Mouse (Mus musculus): ENCODE data around the gene Paqr5. TPM values are rescaled to one million over a fixed set of nuclear protein-coding genes. Genes with fewer than 3 reads are reported as not detected.

Paqr5 gene
- polyA plus RNA-seq, 2 experiments, result 5.2 to 12.4 TPM

DNA sequence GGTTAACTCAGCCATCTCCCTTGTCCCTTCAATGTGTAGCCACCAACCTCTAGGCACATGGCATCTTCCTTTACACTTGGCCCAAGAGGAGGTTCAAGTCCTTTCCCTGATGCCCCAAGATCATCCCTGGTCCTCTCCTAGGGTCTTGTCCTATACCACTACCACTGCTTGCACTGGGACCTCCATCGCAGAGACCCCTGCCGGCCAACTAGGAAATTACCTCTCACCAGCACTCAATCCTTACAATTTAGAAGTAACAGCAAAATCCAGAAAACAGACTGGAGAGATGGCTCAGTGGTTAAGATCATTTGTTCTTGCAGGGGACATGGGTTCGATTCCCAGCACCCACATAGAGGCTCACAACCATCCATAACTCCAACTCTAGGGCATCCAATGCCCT, 11.2 kb downstream of the Paqr5 start:
- H3K4me3 ChIP-seq (replicated peaks; ENCODE audit: low read length), result no peak overlapping the region
- ATAC-seq (ENCODE audit: low FRiP score, low read depth), result no peak
- H3K4me2 ChIP-seq (replicated peaks; ENCODE audit: low read depth, low read length, severe bottlenecking), result no peak overlapping the region
- H3K27ac ChIP-seq (replicated peaks; ENCODE audit: low read depth, low read length), result no peak overlapping the region
- H3K9ac ChIP-seq (ENCODE audit: low read depth, low read length, severe bottlenecking), result no peak overlapping the region
- DNase-seq (ENCODE audit: low spot score), result no peak
- TF ChIP-seq POLR2A (IDR thresholded peaks at IDR 0.05; ENCODE audit: borderline replicate concordance, extremely low read depth, insufficient read depth, insufficient read length), result no peak
- no peaks in the 10 kb centered on the region for H3K4me1 ChIP-seq (ENCODE audit: control insufficient read depth, insufficient read depth, low read length)
- no peaks in the 10 kb centered on the region for H3K9me3 ChIP-seq (ENCODE audit: control insufficient read depth, low read length)
- WGBS, result 51% methylated on average over 3 of the region's 3 CpGs
- H3K27me3 ChIP-seq (ENCODE audit: control insufficient read depth, insufficient read depth, low read length), result no peaks in the 10 kb centered on the region
- no peaks in the 10 kb centered on the region for H3K36me3 ChIP-seq (ENCODE audit: control insufficient read depth, insufficient read depth, low read length)

GRCm38 (mm10) chr9:62013316-62014097, 13.1 kb downstream of the Paqr5 start:
- Histone ChIP-seq H3K27ac (replicated peaks; ENCODE audit: low read depth, low read length) (no peak overlapping the region), H3K4me1 (ENCODE audit: control insufficient read depth, insufficient read depth, low read length) (no peaks in the 10 kb centered on the region), H3K4me3 (replicated peaks; ENCODE audit: low read length) (no peak overlapping the region), H3K36me3 (ENCODE audit: control insufficient read depth, insufficient read depth, low read length) (no peaks in the 10 kb centered on the region), H3K9ac (ENCODE audit: low read depth, low read length, severe bottlenecking) (no peak overlapping the region), H3K4me2 (replicated peaks; ENCODE audit: low read depth, low read length, severe bottlenecking) (no peak overlapping the region), H3K27me3 (ENCODE audit: control insufficient read depth, insufficient read depth, low read length) (no peaks in the 10 kb centered on the region), H3K9me3 (ENCODE audit: control insufficient read depth, low read length) (no peaks in the 10 kb centered on the region)
- DNase-seq (ENCODE audit: low spot score) (no peak), ATAC-seq (ENCODE audit: low FRiP score, low read depth) (no peak)
- no peak for TF ChIP-seq POLR2A (IDR thresholded peaks at IDR 0.05; ENCODE audit: borderline replicate concordance, extremely low read depth, insufficient read depth, insufficient read length)
- 70% methylated on average over 12 of the region's 12 CpGs for WGBS

GRCm38 (mm10) chr9:62008360-62008759, 18.3 kb downstream of the Paqr5 start:
- no peak for TF ChIP-seq POLR2A (IDR thresholded peaks at IDR 0.05; ENCODE audit: borderline replicate concordance, extremely low read depth, insufficient read depth, insufficient read length)
- Histone ChIP-seq H3K9ac (ENCODE audit: low read depth, low read length, severe bottlenecking) (no peak overlapping the region), H3K9me3 (ENCODE audit: control insufficient read depth, low read length) (no peaks in the 10 kb centered on the region), H3K4me2 (replicated peaks; ENCODE audit: low read depth, low read length, severe bottlenecking) (no peak overlapping the region), H3K36me3 (ENCODE audit: control insufficient read depth, insufficient read depth, low read length) (no peaks in the 10 kb centered on the region), H3K27ac (replicated peaks; ENCODE audit: low read depth, low read length) (no peak overlapping the region), H3K4me1 (ENCODE audit: control insufficient read depth, insufficient read depth, low read length) (0 out of 2 replicates have a peak, but pooled peaks cover 4% of the 10 kb centered on the region), H3K4me3 (replicated peaks; ENCODE audit: low read length) (no peak overlapping the region), H3K27me3 (ENCODE audit: control insufficient read depth, insufficient read depth, low read length) (no peaks in the 10 kb centered on the region)
- DNase-seq (ENCODE audit: low spot score) (no peak), ATAC-seq (ENCODE audit: low FRiP score, low read depth) (no peak)
- 68% methylated on average over 5 of the region's 5 CpGs for WGBS

GRCm38 (mm10) chr9:62007028-62007427, 19.6 kb downstream of the Paqr5 start:
- Histone ChIP-seq H3K4me1 (ENCODE audit: control insufficient read depth, insufficient read depth, low read length) (0 out of 2 replicates have a peak, but pooled peaks cover 4% of the 10 kb centered on the region), H3K27ac (replicated peaks; ENCODE audit: low read depth, low read length) (no peak overlapping the region), H3K27me3 (ENCODE audit: control insufficient read depth, insufficient read depth, low read length) (no peaks in the 10 kb centered on the region), H3K4me2 (replicated peaks; ENCODE audit: low read depth, low read length, severe bottlenecking) (no peak overlapping the region), H3K9ac (ENCODE audit: low read depth, low read length, severe bottlenecking) (no peak overlapping the region), H3K4me3 (replicated peaks; ENCODE audit: low read length) (no peak overlapping the region), H3K9me3 (ENCODE audit: control insufficient read depth, low read length) (no peaks in the 10 kb centered on the region), H3K36me3 (ENCODE audit: control insufficient read depth, insufficient read depth, low read length) (no peaks in the 10 kb centered on the region)
- no peak for TF ChIP-seq POLR2A (IDR thresholded peaks at IDR 0.05; ENCODE audit: borderline replicate concordance, extremely low read depth, insufficient read depth, insufficient read length)
- ATAC-seq (ENCODE audit: low FRiP score, low read depth), result no peak
- 72% methylated on average over 4 of the region's 4 CpGs for WGBS
- DNase-seq (ENCODE audit: low spot score), result no peak

GRCm38 (mm10) chr9:62003611-62004010, 23.0 kb downstream of the Paqr5 start:
- DNase-seq (ENCODE audit: low spot score), result no peak
- H3K36me3 ChIP-seq (ENCODE audit: control insufficient read depth, insufficient read depth, low read length), result no peaks in the 10 kb centered on the region
- no peak overlapping the region for H3K27ac ChIP-seq (replicated peaks; ENCODE audit: low read depth, low read length)
- no peak for ATAC-seq (ENCODE audit: low FRiP score, low read depth)
- no peaks in the 10 kb centered on the region for H3K27me3 ChIP-seq (ENCODE audit: control insufficient read depth, insufficient read depth, low read length)
- H3K9me3 ChIP-seq (ENCODE audit: control insufficient read depth, low read length), result no peaks in the 10 kb centered on the region
- H3K4me2 ChIP-seq (replicated peaks; ENCODE audit: low read depth, low read length, severe bottlenecking), result no peak overlapping the region
- WGBS, result 33% methylated on average over 2 of the region's 2 CpGs
- H3K4me3 ChIP-seq (replicated peaks; ENCODE audit: low read length), result no peak overlapping the region
- no peak for TF ChIP-seq POLR2A (IDR thresholded peaks at IDR 0.05; ENCODE audit: borderline replicate concordance, extremely low read depth, insufficient read depth, insufficient read length)
- no peak overlapping the region for H3K9ac ChIP-seq (ENCODE audit: low read depth, low read length, severe bottlenecking)
- peaks cover 4% of the 10 kb centered on the region; the same call in 1 of the 2 replicates for H3K4me1 ChIP-seq (ENCODE audit: control insufficient read depth, insufficient read depth, low read length)

Measured in limb, embryonic 14.5 days (tissue).